Mouse (Mus musculus) C2C12 (cell line): ENCODE measurements at regions not wholly inside any gene's neighbourhood (a gene's known extent, or its start where the extent isn't known, plus 50 kb on each side); places are given as distances from the start of the nearest gene placed in this dataset.

Experiments used
- H3K27me3 ChIP-seq: one replicate; pipeline ENCODE4 v1.6.1; 2011; ENCODE audit not compliant: control insufficient read depth, insufficient read depth, insufficient read length
- H3K36me3 ChIP-seq: one replicate; pipeline ENCODE4 v1.6.1; 2011; ENCODE audit not compliant: control insufficient read depth, insufficient read depth
- H3K4me3 ChIP-seq: one replicate; pipeline ENCODE4 v1.5.1; 2011; ENCODE audit warnings: mild to moderate bottlenecking, control low read depth; ENCODE audit not compliant: poor library complexity, insufficient read depth, severe bottlenecking
- H3K79me2 ChIP-seq: one replicate; pipeline ENCODE4 v1.6.1; 2011; ENCODE audit not compliant: control insufficient read depth, insufficient read depth
- H3K79me3 ChIP-seq: one replicate; pipeline ENCODE4 v1.6.1; 2011; ENCODE audit warnings: low read depth, control low read depth
- H3ac ChIP-seq: one replicate; pipeline ENCODE3; 2011; ENCODE audit warnings: low read depth; ENCODE audit not compliant: control insufficient read depth, insufficient read length
- CEBPB ChIP-seq: IDR thresholded peaks from one replicate; pipeline ENCODE4 v1.6.1; 2011; ENCODE audit warnings: low read depth, mild to moderate bottlenecking, control low read depth, moderate library complexity
- CTCF ChIP-seq: IDR thresholded peaks from one replicate; pipeline ENCODE4 v1.5.1; 2011; ENCODE audit not compliant: control insufficient read depth, insufficient read depth, insufficient read length
- FOSL1 ChIP-seq: IDR thresholded peaks from one replicate; pipeline ENCODE4 v1.8.0; 2011; ENCODE audit warnings: mild to moderate bottlenecking, low read length; ENCODE audit not compliant: poor library complexity, insufficient read depth, severe bottlenecking
- MAX ChIP-seq: IDR thresholded peaks from one replicate; pipeline ENCODE4 v1.6.1; 2011; ENCODE audit warnings: mild to moderate bottlenecking, control low read depth
- MYOD1 ChIP-seq: IDR thresholded peaks from one replicate; pipeline ENCODE4 v1.6.1; 2011; ENCODE audit warnings: low read depth; ENCODE audit not compliant: control insufficient read depth, insufficient read length
- MYOG ChIP-seq: IDR thresholded peaks from one replicate; pipeline ENCODE4 v1.6.1; 2011; ENCODE audit not compliant: control insufficient read depth, insufficient read length; ENCODE audit errors: extremely low read depth
- USF1 ChIP-seq: IDR thresholded peaks from one replicate; pipeline ENCODE4 v1.6.1; 2011; ENCODE audit warnings: low read depth, mild to moderate bottlenecking, control low read depth, moderate library complexity

GRCm38 (mm10) chr13:92939032-92939431, 94.5 kb downstream of the Mtx3 start:
- Histone ChIP-seq H3K27me3 (no peaks in the 10 kb centered on the region), H3ac (no peak overlapping the region)
- no peak for TF ChIP-seq MYOD1
- no peak for TF ChIP-seq MAX

GRCm38 (mm10) chr13:92940610-92941009, 96.0 kb downstream of the Mtx3 start:
- Histone ChIP-seq H3ac (no peak overlapping the region), H3K27me3 (no peaks in the 10 kb centered on the region), H3K36me3 (no peaks in the 10 kb centered on the region), H3K79me2 (no peaks in the 10 kb centered on the region), H3K79me3 (no peaks in the 10 kb centered on the region), H3K4me3 (no peak overlapping the region)
- no peak for TF ChIP-seq FOSL1
- no peak for TF ChIP-seq CEBPB
- TF ChIP-seq MYOG, result no peak
- TF ChIP-seq MYOD1, result no peak
- TF ChIP-seq CTCF, result no peak
- no peak for TF ChIP-seq USF1
- no peak for TF ChIP-seq MAX

More at GRCm38 (mm10) chr13:92939032-92939431, 94.5 kb downstream of the Mtx3 start:
- Histone ChIP-seq H3K79me3 (no peaks in the 10 kb centered on the region), H3K36me3 (no peaks in the 10 kb centered on the region), H3K4me3 (no peak overlapping the region), H3K79me2 (no peaks in the 10 kb centered on the region)

- no peak overlapping the region for H3K4me3 ChIP-seq
- H3K27me3 ChIP-seq, result no peaks in the 10 kb centered on the region
- H3K36me3 ChIP-seq, result no peaks in the 10 kb centered on the region
- H3K79me3 ChIP-seq, result no peaks in the 10 kb centered on the region
- no peak for TF ChIP-seq CTCF
- TF ChIP-seq MAX, result no peak
- TF ChIP-seq FOSL1, result no peak
- TF ChIP-seq CEBPB, result no peak
- no peak for TF ChIP-seq USF1
- TF ChIP-seq MYOD1, result no peak
- no peak for TF ChIP-seq MYOG
- no peaks in the 10 kb centered on the region for H3K79me2 ChIP-seq
- H3ac ChIP-seq, result no peak overlapping the region
These were observed 104.0 kb downstream of the Mtx3 start for GRCm38 (mm10) chr13:92948560-92948959.

GRCm38 (mm10) chr13:92960031-92960430, 115.5 kb downstream of the Mtx3 start:
- Histone ChIP-seq H3K79me2 (no peaks in the 10 kb centered on the region), H3K27me3 (no peaks in the 10 kb centered on the region), H3K4me3 (no peak overlapping the region), H3ac (no peak overlapping the region), H3K36me3 (no peaks in the 10 kb centered on the region), H3K79me3 (no peaks in the 10 kb centered on the region)
- TF ChIP-seq CTCF, result no peak
- no peak for TF ChIP-seq MYOD1
- no peak for TF ChIP-seq CEBPB
- no peak for TF ChIP-seq FOSL1
- no peak for TF ChIP-seq MYOG
- TF ChIP-seq MAX, result no peak
- no peak for TF ChIP-seq USF1

- no peaks in the 10 kb centered on the region for H3K36me3 ChIP-seq
- H3K79me2 ChIP-seq, result no peaks in the 10 kb centered on the region
- H3ac ChIP-seq, result no peak overlapping the region
- TF ChIP-seq MYOG, result no peak
- TF ChIP-seq MYOD1, result no peak
- TF ChIP-seq USF1, result no peak
- TF ChIP-seq CEBPB, result no peak
- TF ChIP-seq MAX, result no peak
- H3K79me3 ChIP-seq, result no peaks in the 10 kb centered on the region
- H3K27me3 ChIP-seq, result no peaks in the 10 kb centered on the region
- no peak overlapping the region for H3K4me3 ChIP-seq
These were observed 118.1 kb downstream of the Mtx3 start for GRCm38 (mm10) chr13:92962625-92963024.

GRCm38 (mm10) chr13:92963351-92963895, 118.9 kb downstream of the Mtx3 start:
- TF ChIP-seq MAX, result no peak
- TF ChIP-seq MYOG, result no peak
- no peak for TF ChIP-seq FOSL1
- no peak for TF ChIP-seq MYOD1
- TF ChIP-seq CEBPB, result no peak
- no peak for TF ChIP-seq USF1
- TF ChIP-seq CTCF, result no peak
- H3K79me3 ChIP-seq, result no peaks in the 10 kb centered on the region
- no peak overlapping the region for H3K4me3 ChIP-seq
- H3ac ChIP-seq, result no peak overlapping the region
- no peaks in the 10 kb centered on the region for H3K79me2 ChIP-seq
- no peaks in the 10 kb centered on the region for H3K27me3 ChIP-seq
- H3K36me3 ChIP-seq, result no peaks in the 10 kb centered on the region
